ENCODE assay signal across 8 mouse cellular contexts in the genomic region with DNA sequence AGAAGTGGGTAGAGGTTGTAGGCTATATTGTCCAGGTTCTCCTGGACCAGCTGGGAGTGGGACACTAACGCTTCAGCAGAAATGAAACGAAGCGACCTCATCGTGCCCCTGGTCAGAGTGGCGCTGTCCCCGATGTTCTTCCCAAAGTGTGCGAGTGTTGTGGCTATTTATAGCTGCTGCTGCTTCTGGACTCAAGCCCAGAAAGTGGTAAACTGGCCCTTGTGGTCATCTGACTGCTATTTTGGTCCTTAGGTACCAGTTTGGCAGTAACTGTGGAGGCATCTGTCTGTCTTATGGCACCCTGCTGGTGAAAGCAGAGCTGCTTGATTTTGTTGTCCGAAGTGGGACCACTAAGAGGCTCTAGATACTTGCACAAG. TPM values are rescaled to one million over a fixed set of nuclear protein-coding genes. Genes with fewer than 3 reads are reported as not detected.
DNase-seq lines count a peak whose midpoint lies in the region; ATAC-seq and TF ChIP-seq lines count a peak whose summit lies in the region.

A gene (minus strand): TSS at position 147 of the 377 bp plus-strand sequence.

- H3K4me2 ChIP-seq in midbrain, embryonic 14.5 days (ENCODE audit: low read length): no peak within 1 kb of the TSS
- no peak within 1 kb of the TSS for H3K4me2 ChIP-seq in midbrain, embryonic 13.5 days (replicated peaks)
- H3K4me2 ChIP-seq in myocyte (ENCODE audit: low read depth): peak within 1 kb of the TSS; percentile 86
- no peak within 1 kb of the TSS for H3K4me2 ChIP-seq in forebrain, embryonic 15.5 days (replicated peaks)

- H3K9ac ChIP-seq in midbrain, embryonic 14.5 days (replicated peaks; ENCODE audit: low read length): no peak within 1 kb of the TSS
- H3K9ac ChIP-seq in midbrain, embryonic 13.5 days (replicated peaks): no peak within 1 kb of the TSS
- no peak within 1 kb of the TSS for H3K9ac ChIP-seq in forebrain, embryonic 15.5 days (replicated peaks)

- H3K4me1 ChIP-seq in midbrain, embryonic 14.5 days (ENCODE audit: control insufficient read depth, insufficient read depth, low read length): no peaks in the 10 kb centered on the region
- no peaks in the 10 kb centered on the region for H3K4me1 ChIP-seq in midbrain, embryonic 13.5 days (replicated peaks)
- no peaks in the 10 kb centered on the region for H3K4me1 ChIP-seq in forebrain, embryonic 15.5 days

- H3K79me2 ChIP-seq in myocyte (ENCODE audit: control insufficient read depth, insufficient read depth): no peaks in the 10 kb centered on the region

- TF ChIP-seq POLR2A in myocyte (IDR thresholded peaks at IDR 0.05; ENCODE audit: insufficient read length, low read depth): no peak

- no peak within 1 kb of the TSS for H3K27ac ChIP-seq in midbrain, embryonic 14.5 days (replicated peaks; ENCODE audit: low read depth, low read length)
- H3K27ac ChIP-seq in midbrain, embryonic 13.5 days: no peak within 1 kb of the TSS
- no peak within 1 kb of the TSS for H3K27ac ChIP-seq in forebrain, embryonic 15.5 days (replicated peaks)

- ATAC-seq in midbrain, embryonic 14.5 days (ENCODE audit: low FRiP score, low TSS enrichment): peak; percentile 15; the same call in 1 of the 2 replicates
- no peak for ATAC-seq in midbrain, embryonic 13.5 days
- no peak for ATAC-seq in forebrain, embryonic 15.5 days (replicated peaks)
- no peak for ATAC-seq in erythroid progenitor cell, adult 5-6 weeks (replicated peaks; ENCODE audit: low FRiP score, poor library complexity, severe bottlenecking)

- no peaks in the 10 kb centered on the region for H3K9me3 ChIP-seq in midbrain, embryonic 14.5 days (ENCODE audit: control insufficient read depth, low read length)
- no peaks in the 10 kb centered on the region for H3K9me3 ChIP-seq in midbrain, embryonic 13.5 days
- no peaks in the 10 kb centered on the region for H3K9me3 ChIP-seq in forebrain, embryonic 15.5 days

- H3K27me3 ChIP-seq in midbrain, embryonic 14.5 days (ENCODE audit: control insufficient read depth, insufficient read depth, low read length): no peaks in the 10 kb centered on the region
- no peaks in the 10 kb centered on the region for H3K27me3 ChIP-seq in midbrain, embryonic 13.5 days
- no peaks in the 10 kb centered on the region for H3K27me3 ChIP-seq in myocyte (ENCODE audit: control insufficient read depth, insufficient read depth, insufficient read length)
- no peaks in the 10 kb centered on the region for H3K27me3 ChIP-seq in forebrain, embryonic 15.5 days

- no peak within 1 kb of the TSS for H3K4me3 ChIP-seq in midbrain, embryonic 14.5 days (replicated peaks; ENCODE audit: low read depth, low read length)
- no peak within 1 kb of the TSS for H3K4me3 ChIP-seq in midbrain, embryonic 13.5 days (replicated peaks)
- peak within 1 kb of the TSS; percentile 12 for H3K4me3 ChIP-seq in myocyte
- no peak within 1 kb of the TSS for H3K4me3 ChIP-seq in forebrain, embryonic 15.5 days

- WGBS in midbrain, embryonic 14.5 days: 88% methylated on average over 8 of the region's 8 CpGs
- WGBS in midbrain, embryonic 13.5 days: 91% methylated on average over 8 of the region's 8 CpGs
- 75% methylated on average over 8 of the region's 8 CpGs for WGBS in forebrain, embryonic 15.5 days

- intact Hi-C loops in heart, postnatal 10 days (cut with DNase I): no loop called here

- no peak for DNase-seq in midbrain, embryonic 14.5 days
- peak; percentile 13 to 23 for DNase-seq in cerebellum, postnatal 36 days
- DNase-seq in heart, postnatal 10 days: peak; percentile 84 to 87
- DNase-seq in urinary bladder, postnatal 25 days (ENCODE audit: low spot score): no peak

- no peak within 1 kb of the TSS for H3ac ChIP-seq in myocyte (ENCODE audit: control insufficient read depth, insufficient read length)

- H3K36me3 ChIP-seq in midbrain, embryonic 14.5 days (ENCODE audit: control insufficient read depth, insufficient read depth, low read length): peaks cover 28% of the 10 kb centered on the region
- peaks cover 38% of the 10 kb centered on the region for H3K36me3 ChIP-seq in midbrain, embryonic 13.5 days
- H3K36me3 ChIP-seq in myocyte (ENCODE audit: control insufficient read depth, insufficient read depth): peaks cover 10% of the 10 kb centered on the region
- peaks cover 20% of the 10 kb centered on the region for H3K36me3 ChIP-seq in forebrain, embryonic 15.5 days

TF ChIP-seq in myocyte, 11 proteins besides CTCF, POLR2A, EP300 and RAD21:
- TF ChIP-seq REST (IDR thresholded peaks at IDR 0.05; ENCODE audit: insufficient read depth, insufficient read length) (no peak), MYOD1 (IDR thresholded peaks at IDR 0.05; ENCODE audit: control insufficient read depth in 1 of 3, insufficient read length in 2 of 3, low read depth in 2 of 3) (peak in 1 of 3 experiments; percentile 15), MYOG (IDR thresholded peaks at IDR 0.05; ENCODE audit: control insufficient read depth in 1 of 3, insufficient read depth in 1 of 3, insufficient read length in 2 of 3, low read depth in 2 of 3) (peak in 1 of 3 experiments; percentile 3), USF1 (IDR thresholded peaks at IDR 0.05; ENCODE audit: low read depth) (peak; percentile 11)

RNA-seq across cellular contexts. Expression of the gene that starts here (rescaled TPM):
- polyA plus RNA-seq in midbrain, embryonic 14.5 days (2014; fragmentation: Nextera tagmentation; extraction: Ambion mirVana): not detected in 2 replicates
- polyA plus RNA-seq in midbrain, embryonic 13.5 days (2015; fragmentation: Nextera tagmentation; extraction: Ambion mirVana): not detected in 2 replicates
- total RNA-seq in heart, postnatal 10 days (2021): 10 to 100 TPM; 41.9 to 49.7 TPM
- 0.24 TPM for polyA plus RNA-seq in myocyte (2012; fragmentation: generic; extraction: Trizol)
- polyA plus RNA-seq in forebrain, embryonic 15.5 days (2015; fragmentation: Nextera tagmentation; extraction: Ambion mirVana): not detected in 2 replicates
- total RNA-seq in erythroid progenitor cell, adult 5-6 weeks (2015; ENCODE audit: low replicate concordance): not detected in 2 replicates
- total RNA-seq in erythroid progenitor cell, adult 5-6 weeks (2017; ENCODE audit: low replicate concordance): not detected in 2 replicates

Comparison
In these comparisons a context has a peak if more than half of its experiments do, and no peak if none do; other contexts are left out.
1. RNA of the gene that starts here (total RNA-seq): 41.9 to 49.7 TPM in heart, postnatal 10 days; not detected in erythroid progenitor cell, adult 5-6 weeks; every median in the first group is over 10 times any median in the second.
2. Peak in ATAC-seq in midbrain, embryonic 14.5 days; RNA of the gene not detected or under 1 TPM.
3. DNase-seq: peak in cerebellum, postnatal 36 days (2 of 2) and heart, postnatal 10 days (2 of 2); none in midbrain, embryonic 14.5 days (single experiment) and urinary bladder, postnatal 25 days (single experiment).